Mouse (Mus musculus) kidney, postnatal 25 days (tissue): ENCODE results near the gene Lbhd1.
"Not testable (repeated sequence)": the region's sequence is repeated elsewhere in the genome, so short reads cannot be mapped to it uniquely, and the experiment has no call there.

Experiments used
- DNase-seq, 2 experiments: peaks; one replicate each; pipeline ENCODE4 v3.0.0; 2021; ENCODE audit warnings: mixed read lengths in 2 of 2

The Lbhd1 gene

GRCm38 (mm10) chr19:8872266-8872840, 11.2 kb upstream of the Lbhd1 start:
- no peak for DNase-seq

- DNase-seq: no peak
Observed at GRCm38 (mm10) chr19:8875031-8875430, 8.5 kb upstream of the Lbhd1 start.

DNA sequence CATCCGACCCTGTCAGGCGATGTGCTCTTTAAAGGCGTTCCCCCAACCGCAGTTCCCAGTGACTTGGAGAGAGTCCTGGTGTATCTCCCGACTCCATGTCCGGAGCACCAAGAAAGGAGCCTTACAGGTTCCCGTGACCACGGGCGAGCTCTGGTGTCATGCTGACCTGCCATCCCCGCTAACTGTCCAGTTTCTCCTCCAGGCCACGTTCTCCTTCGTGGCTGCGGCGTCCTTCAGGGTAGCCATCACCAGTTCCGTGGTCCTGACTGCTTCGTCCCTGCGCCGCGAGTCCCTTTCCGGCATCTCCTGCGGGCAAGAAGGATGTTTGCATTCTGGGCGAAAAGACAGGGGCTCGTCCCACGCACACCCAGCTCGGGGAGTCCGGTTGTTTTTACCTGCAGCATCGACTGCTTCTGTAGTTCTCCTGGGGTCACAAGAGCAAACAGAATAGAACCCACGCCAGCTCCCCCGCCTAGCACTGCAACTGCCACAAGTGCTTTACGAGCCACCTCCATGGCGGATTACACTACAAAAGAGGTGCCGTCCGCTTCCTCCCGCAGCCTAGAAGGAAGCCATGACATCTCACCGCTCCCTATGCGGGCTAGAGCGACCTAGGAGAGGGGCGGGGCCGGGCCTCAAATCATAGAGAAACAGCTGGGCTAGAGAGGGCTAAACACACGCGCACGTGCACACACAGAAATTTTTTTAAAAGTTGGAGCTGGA, 3.1 kb upstream of the Lbhd1 start, which contains the start of gene Uqcc3:
TSS of gene Uqcc3 (minus strand) at position 613 of the 723 bp plus-strand sequence.
- DNase-seq: peak; percentile 93 to 95

GRCm38 (mm10) chr19:8881034-8881392, 2.5 kb upstream of the Lbhd1 start:
- no peak for DNase-seq

DNA sequence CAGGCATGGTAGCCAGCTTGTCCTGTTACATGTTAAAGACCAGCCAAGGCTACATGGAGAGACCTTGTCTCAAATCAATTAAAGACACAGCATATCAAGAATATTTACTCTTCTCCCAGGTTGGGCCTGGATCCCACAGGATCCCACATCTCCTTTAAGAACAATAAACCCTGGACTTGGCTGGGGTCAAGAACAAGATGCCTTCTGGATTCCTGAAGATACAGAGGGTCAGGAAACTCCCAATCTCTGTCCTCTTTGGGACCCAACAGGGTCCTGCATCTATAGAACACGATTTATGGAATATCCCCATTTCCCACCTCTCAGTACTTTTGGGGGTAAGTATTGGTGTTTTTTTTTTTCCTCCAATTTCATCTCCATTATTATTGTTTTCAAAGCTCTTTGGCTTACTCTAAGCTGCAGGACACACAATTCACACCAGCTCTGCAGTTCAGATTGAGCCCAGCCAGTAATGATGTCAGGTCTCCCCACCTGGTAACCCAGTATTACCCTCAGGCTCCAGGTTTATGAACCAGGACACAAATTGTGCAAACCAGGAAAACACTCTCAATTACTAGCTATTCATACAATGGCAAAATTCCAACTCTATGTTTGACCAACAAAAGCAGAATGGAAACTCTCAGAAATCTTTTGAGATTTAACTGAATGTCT, 3.5 kb downstream of the Lbhd1 start:
- DNase-seq: no peak

- no peak for DNase-seq
Observed at GRCm38 (mm10) chr19:8887585-8888463, 4.3 kb downstream of the Lbhd1 start.

- DNase-seq: peak; percentile 97 to 98
Observed at GRCm38 (mm10) chr19:8888511-8889385, 5.2 kb downstream of the Lbhd1 start, which contains the start of the genes 1810009A15Rik and Gm49416. Gene 1810009A15Rik, plus strand, starts transcription at chr19:8888853. Gene Gm49416, plus strand, starts transcription at chr19:8888926.

DNA sequence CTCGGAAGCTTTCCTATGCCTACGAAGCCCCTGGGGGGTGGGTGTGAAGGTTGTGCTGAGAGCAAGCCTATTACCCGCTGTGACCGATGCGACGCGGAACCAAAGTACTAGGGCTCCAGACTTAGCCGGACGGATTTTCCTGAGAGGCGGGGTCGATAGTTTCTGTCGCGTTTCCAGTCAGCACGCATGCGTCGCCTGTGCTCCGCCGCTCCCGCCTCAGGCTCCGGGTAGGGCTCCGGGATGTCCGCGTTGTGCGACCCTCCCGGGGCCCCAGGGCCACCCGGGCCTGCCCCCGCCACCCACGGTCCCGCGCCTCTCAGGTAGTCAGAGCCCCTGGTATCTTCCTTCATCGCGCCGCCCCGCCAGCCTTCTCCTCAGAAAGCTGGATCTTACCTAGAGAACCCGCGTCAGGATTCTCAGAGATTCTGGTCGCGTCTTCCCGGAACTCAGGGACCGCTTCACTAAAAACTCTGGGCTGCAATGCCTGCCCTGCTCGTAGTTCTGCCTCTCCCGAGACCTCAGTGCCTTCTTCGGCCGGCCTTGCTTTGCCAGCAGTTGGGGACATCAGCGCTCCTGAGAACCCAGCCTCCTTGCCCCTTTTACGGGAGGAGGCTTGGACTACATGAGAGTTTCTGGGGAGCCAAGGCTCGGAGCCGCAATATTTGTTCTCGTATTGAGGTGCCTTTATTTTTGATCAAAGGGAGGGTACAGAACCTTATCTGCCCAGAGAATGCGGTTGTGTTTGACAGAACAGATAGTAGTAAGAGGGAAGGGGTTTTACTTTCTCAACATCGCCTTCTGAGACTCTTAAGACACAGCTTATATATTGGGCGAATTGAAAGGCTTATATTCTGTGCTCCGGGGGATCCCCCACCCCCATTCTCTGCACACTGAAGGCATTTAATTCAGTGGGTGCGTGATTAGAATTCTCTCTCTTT, 9.6 kb downstream of the Lbhd1 start, which contains the start of gene Ints5:
TSS of gene Ints5 (plus strand) at position 177 of the 938 bp plus-strand sequence.
- DNase-seq: peak; percentile 85 to 90

DNA sequence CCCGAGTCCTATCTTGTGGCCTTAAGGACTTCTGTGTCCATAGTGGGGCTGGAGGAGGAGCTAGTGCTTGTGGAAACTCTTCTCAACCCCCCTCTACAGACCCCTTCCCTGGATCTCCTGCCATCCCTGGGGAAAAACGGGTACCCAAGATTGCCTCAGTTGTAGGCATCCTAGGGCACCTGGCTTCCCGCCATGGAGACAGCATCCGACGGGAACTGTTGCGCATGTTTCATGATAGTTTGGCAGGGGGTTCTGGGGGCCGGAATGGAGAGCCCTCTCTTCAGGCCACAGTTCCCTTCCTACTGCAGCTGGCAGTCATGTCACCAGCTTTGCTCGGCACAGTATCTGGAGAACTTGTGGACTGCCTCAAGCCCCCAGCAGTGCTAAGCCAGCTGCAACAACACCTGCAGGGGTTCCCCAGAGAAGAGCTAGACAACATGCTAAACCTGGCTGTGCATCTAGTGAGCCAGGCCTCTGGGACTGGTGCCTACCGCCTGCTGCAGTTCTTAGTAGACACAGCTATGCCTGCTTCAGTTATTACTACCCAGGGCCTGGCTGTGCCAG, 11.9 kb downstream of the Lbhd1 start:
- DNase-seq: no peak

- not testable (repeated sequence) for DNase-seq
Observed at GRCm38 (mm10) chr19:8896231-8896630, 12.7 kb downstream of the Lbhd1 start.

DNA sequence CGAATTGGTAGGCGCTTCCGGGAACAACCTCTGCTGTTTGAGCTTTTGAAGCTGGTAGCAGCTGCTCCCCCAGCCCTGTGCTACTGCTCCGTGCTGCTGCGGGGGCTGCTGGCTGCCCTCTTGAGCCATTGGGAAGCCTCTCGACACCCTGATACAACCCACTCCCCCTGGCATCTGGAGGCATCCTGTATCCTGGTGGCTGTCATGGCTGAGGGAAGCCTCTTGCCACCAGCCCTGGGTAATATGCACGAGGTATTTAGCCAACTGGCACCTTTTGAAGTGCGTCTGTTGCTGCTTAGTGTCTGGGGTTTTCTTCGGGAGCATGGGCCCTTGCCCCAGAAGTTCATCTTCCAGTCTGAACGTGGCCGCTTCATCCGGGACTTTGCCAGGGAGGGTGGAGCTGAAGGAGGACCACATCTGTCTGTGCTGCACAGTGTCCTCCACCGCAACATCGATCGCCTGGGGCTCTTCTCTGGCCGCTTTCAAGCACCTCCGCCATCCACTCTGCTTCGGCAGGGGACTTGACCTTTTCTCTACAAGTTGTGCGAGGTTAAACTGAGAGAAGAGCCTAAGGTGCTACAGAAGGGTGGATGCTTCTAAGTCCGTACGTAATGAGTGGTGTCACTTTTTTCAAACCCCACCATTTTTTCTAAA, 13.8 kb downstream of the Lbhd1 start:
- DNase-seq: peak; percentile 62 to 78

DNA sequence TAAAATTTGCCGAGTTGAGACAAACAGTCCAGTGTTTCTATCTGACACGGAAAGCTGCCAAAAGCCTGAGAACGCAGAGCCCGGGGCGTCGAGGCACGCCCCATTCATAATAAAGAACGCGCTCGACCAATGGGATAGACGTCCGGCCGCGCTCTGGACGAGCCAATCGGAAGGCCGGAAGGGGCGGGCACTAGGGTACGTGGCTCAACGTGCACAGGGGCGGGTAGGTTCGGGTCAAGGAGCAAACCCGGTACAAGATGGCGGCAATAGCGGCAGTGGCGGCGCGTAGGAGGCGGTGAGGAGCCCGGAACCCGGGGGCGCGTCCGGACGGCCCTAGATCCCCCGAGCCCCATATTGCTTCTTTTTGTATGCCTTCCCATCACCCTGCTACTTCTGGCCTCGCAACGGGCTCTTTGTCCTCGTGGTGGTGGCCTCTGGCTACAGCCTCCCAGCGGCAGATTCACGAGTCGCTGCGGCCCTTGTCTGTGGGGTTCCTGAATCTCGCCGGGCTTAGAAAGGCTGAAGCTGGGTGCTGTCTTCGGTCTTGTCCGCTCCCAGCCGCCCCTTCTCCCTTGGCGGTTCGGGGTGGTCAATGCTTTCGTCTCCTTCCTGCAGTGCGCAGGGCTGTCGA, 14.4 kb downstream of the Lbhd1 start, which contains the start of gene Ganab:
TSS of gene Ganab (plus strand) at position 207 of the 631 bp plus-strand sequence.
- DNase-seq: peak; percentile 97 to 99

GRCm38 (mm10) chr19:8898576-8898975, 15.0 kb downstream of the Lbhd1 start:
- peak; percentile 10 to 46 for DNase-seq

- peak in 1 of 2 experiments; percentile 38 for DNase-seq
Observed at GRCm38 (mm10) chr19:8899079-8899478, 15.5 kb downstream of the Lbhd1 start.

DNA sequence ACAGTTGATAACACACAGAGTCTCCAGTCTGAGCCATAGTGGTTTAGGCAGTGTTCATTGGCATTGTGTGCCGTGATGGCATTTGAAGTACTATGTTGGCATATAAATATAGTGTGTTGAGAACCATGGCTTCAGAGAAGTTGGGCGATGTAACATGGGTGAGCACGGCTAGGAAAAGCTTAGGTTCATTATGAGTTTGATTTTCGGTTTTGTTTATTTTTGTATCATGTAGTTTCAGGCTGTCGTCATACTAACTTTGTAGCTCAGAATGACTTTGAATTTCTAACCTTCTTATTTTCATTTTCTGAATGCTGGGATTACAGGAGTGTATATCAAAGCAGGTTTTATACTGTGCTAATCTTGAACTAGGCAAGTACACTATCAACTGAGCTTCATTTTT, 19.9 kb downstream of the Lbhd1 start:
- no peak for DNase-seq

GRCm38 (mm10) chr19:8908531-8908930, 25.0 kb downstream of the Lbhd1 start:
- no peak for DNase-seq

DNA sequence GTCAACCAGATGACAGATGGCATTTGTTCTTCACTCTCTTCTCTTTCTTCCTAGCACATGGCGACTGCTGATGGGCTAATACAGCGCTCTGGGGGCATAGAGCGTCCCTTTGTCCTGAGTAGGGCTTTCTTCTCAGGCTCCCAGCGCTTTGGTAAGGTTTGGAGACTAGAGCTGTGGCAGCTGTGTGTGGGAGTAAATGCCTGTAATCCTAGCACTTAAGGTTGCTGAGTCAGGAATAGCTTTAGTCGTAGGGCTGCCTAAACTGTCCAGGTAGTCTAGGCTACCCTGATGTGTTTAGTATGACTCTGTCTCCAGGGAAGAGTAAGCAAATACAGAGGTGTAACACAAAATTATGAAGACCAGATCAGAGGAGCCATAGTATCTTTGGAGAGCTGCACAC, 28.3 kb downstream of the Lbhd1 start:
- DNase-seq: no peak

DNA sequence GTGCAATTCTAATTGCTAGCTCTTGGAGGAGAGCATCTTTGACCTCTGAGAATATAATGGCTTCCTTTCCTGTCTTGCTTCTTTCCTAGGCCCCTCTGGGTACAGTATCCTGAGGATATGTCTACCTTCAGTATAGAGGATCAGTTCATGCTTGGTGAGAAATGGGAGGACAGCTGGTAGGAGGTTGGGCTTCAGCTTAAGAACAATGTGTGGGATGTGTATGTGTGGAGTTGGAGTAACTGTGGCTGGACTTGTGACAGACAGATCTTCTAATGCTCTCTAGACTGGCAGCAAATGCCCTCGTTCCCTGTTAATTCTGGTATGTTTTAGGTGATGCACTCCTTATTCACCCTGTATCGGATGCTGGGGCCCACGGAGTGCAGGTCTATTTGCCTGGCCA, 30.7 kb downstream of the Lbhd1 start:
- no peak for DNase-seq

- no peak for DNase-seq
Observed at GRCm38 (mm10) chr19:8919000-8919399, 35.5 kb downstream of the Lbhd1 start.
